Mouse (Mus musculus): Measurements from ENCODE around the gene Prlh.

The Prlh gene

DNA sequence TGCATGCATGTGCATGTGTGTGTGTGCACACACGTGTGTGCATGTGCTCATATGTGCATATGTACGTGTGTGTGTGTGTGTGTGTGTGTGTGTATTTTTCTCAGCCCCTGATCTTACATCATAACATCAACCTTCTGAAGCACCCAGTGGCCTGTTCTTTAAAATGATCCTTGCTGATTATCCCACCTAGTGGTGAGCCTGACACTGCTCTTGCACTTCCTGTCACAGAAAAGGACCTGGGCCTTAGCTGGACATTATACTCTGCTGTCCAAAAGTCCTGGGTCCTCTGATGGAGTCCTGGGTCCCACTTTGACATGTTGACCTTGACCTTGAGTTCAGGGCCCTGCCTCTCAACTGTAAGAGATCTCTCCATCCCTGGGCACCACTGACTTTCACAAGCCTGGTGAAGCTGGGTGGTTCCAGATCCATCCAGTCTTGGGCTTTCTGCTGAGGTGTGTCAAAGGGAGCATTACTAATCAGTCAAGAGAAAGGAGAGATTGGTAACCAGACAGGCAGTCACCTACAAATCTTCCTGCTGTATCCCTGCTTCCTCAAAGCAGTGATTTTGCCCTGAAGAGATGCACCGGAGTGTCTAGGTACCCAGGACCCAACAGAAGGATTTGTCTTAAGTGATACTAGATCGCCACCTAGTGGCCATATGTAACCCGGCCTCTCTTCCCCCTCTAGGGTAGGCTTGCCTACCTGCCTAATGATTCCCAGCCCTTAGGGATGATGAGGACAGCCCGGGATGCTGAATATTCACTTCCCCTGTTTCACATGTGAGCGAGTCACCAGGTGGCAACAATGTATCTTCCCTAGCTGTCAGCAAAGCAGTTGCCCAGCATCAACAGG is 3.6 kb downstream of the Prlh start:
- peak; percentile 90 for DNase-seq (ENCODE audit: low spot score)

DNA sequence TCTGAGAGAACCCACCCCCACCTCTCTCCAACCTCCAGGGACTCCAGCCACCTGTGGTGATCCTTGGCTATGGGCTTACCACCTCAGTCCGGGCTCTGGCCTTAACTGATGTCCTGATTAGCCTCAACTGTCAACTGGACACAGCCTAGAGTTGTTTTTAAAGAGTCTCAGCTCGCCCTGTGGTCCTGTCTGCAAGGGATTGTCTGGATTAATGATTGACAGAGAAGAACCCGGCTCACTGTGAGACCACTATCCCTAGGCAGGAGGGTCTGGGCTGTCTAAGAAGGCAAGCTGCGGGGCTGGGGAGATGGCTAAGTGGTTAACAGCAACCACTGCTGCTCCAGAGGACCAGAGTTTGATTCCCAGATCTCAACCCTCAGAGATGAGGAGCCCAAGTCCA is 9.6 kb downstream of the Prlh start:
- no peak for DNase-seq (ENCODE audit: low spot score)

DNA sequence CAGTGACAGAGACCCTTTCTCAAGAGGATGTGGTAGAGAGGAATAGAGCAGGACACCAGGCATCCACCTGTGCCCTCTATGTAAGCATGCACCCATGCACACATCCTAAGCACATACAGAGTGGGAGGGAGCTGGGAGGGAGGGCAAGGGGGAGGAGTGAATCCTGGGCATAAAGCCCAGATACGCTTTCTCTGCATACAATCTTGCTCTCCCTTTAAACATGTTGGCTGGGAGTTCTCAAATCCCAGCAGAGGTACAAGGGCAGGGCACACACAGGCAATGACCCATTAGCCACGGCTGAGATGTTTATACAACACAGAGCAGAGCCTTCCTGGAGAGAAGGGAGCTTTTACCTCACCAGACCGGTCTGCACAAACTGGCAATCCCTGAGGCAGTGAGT is 10.1 kb downstream of the Prlh start:
- DNase-seq (ENCODE audit: low spot score), result no peak

DNA sequence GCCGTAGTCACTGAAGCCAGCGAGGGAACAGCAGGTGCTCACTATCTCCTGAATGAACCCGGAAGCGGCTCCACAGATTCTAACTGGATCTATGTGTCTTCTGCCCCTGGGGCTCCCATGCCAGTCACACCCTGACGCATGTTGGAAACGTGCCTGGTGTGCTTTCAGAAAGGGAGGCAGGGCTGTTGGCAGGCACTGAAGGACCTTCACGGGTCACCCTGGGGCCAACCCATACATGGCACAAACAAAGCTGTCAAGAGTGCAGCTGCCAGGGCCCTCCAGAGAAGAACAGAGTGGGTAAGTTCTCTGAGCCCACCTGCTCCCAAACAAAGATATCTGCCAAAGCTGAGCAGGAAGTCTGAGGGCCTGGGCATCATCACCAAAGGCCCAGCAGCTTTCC is 14.7 kb downstream of the Prlh start:
- DNase-seq (ENCODE audit: low spot score), result no peak

DNA sequence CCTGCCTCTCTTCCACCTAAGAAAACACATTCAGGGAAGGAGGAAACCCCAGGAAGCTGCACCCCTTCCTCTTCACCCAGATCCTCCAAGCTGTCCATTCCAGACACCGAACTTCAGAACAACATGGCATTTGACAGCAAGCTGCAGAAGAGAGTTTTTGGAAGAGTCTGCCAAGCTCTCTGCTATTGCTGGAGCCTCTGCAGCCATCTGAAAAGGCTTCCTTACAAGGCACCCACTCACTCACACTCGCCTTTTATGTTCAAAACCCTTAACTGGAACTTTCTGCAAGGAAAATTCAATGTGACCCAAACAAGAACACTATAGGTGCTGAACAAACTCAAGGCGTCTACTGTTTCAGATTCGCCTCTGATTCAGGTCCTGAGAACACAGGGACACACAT is 15.7 kb downstream of the Prlh start:
- DNase-seq (ENCODE audit: low spot score), result no peak

DNA sequence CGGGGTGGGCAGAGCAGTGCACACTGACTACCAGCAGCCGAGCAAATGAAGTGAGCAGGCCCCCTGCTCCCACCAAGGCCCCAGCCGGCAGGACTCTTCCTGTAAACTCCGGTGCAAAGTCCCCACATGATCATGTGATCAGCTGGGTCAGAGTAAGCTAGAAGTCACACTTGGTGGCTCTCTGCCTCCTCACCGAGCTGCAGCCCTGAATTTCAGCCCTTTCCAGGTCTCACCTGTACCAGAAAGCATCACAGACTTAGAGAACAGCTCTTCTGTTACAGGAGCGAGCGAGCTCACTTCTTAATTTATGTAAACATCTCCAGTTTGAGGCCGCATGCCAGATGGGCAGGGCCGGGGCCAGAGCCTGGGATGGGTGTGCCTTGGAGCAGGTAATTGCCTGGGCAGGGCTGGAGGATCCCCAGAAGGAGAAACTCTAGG is 16.5 kb downstream of the Prlh start, which contains the start of gene Rab17:
Rab17 (minus strand) TSS at position 315 of the 438 bp plus-strand sequence.
- DNase-seq (ENCODE audit: low spot score), result no peak

DNA sequence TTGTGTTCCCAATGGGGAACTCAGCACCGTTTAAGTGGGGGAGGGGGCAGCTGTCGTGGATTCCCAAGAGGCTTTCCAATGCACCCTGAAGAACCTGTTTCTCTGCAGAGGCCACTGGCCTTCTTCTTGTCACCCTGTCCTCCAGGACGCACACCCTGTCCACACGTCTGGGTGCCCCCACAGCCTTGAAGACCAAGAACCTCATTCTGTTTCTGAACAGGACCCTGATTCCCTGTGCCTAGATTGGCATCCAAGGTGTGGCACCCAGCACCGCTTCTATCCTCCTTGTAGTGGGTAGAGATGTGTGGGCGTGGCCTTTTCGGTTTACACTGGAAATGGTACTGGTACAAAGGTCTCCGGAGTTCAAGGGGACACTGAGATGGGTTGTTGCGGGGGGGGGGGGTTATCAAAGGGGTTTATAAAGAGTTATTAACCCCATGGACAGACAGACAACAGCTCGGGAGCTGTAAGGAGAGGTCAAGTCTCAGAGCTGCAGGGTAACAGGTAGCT is 17.0 kb downstream of the Prlh start:
- DNase-seq (ENCODE audit: low spot score), result no peak

DNA sequence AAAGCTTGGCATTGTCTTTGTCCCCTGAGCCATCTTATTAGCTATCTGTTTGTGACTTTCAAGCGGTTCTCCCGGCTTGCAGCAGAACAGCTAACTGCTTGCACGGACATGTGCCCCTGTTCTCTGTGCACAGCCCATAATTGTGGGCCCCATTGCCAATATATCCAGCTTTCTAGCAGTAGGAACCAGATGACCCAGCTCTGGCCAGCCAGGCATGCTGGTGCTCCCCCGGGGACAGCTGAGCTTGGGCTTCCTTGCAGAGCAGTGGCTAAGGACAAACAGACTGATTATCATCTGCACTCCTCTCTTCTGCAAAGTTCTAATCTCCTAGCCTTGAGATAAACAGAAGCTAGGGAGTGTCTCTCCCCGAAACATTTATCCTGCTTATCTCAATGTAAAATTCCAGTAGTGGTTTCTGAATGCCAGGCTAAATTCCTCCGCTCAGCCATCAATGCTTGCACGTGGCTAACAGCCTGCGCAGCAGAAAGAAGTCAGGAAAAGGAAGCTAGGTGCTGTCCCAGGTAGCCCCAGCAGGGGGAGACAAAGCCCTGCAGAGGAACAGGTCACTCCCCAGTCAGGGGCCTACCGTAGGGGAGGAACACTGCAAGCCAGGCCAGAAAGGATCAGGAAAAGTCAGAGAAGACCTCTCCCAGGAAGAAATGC is 20.1 kb downstream of the Prlh start:
- peak; percentile 98 for DNase-seq (ENCODE audit: low spot score)

DNA sequence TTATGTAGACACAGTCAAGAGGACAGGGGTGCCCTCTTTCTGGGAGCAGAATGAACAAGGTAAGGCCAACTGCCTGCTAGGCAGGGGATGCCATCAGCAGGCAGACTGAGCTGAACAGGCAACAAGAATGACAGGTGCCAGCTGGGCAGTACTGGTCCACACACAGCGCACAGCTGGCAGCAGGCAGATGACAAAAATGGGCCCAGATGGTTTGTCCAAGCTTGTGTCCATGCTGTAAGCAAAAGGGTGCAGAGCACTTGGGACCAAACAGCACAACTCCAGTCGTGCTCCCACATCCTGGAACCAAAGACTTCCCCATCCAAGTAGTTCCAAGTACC is 20.6 kb downstream of the Prlh start:
- DNase-seq (ENCODE audit: low spot score), result no peak

DNA sequence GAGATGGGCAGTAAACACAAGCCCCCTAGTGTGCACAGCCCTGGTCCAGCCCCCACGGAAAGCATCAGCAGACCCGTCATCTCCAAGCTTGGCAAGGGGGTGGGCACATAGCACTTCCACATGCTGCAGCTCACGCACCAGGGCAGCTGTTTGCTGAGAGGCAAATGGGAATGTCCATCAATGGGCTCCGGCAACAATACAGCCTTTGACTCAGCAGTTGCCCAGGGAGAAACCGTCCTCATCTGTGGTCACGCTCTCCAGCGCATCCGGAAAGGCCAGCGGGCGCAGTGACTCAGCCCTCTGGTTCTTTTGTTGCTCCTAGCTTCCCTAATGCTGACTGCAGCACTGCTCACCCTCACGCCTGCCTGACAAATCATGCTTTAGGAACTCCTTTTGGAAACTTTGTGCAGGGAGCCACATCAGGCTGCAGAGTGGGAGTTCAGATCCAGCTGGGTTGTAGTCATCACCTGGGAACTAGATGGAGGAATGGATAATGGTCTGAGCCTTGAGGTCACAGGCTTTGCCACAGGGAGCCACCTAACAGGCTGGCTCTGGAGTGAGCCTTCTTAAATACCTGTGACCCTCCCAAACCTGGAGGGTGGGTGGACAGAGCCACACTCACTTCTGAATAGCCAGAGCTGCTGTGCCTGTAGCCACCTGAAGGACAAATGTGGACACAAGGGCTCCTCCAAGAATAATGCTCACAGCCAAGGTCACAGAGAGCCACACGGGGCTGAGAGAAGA is 22.2 kb downstream of the Prlh start:
- peak; percentile 77 for DNase-seq (ENCODE audit: low spot score)

DNA sequence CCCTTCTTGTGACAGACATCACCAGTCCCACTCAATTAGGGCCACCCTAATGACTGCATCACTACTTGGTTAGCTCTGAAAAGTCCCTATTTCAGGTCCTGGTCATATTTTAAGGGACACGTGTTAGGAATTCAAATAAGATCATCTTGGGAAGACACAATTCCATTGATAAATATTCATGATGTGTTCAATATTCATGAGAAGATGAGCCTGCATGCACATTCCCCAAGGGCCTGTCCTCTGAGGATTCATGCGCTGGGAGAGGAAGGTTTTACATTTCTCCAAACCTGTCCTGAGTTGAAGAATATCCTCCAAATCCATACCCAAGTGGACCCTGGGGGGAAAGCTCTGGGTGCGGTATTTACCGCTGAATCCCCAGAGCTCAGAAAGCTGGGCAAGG is 23.1 kb downstream of the Prlh start:
- DNase-seq (ENCODE audit: low spot score), result no peak

DNA sequence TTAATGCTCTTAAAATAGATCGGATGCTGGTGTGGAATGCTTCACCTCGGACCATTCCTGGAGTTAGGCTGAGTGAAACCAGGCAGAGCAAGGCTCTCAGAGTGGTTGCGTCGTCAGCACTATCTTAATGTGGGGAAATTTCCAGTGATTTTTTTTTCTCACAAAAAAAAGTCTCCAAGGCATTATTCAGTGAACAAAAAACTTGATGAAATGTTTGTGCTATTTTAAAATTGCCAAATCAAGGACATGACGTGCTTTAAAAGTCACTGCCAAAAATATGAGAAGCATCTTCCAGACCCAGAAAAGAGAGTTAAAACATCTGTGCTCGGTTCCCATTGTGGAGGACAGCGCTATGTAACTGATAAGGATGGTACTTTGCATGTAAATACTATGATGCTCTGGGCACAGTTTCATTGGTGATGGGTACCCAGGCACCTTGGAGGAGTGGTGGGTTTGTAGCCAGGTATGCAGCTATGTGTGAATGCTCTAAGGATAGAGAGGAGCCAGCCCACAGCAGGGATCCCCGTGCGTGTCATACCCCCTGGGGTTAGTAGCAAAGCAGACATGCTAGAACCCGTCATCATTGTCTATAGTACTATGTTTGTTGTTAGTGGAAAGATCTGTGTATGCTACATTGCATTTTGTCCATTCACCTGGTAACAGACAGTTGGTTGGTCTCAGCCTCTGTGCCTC is 27.9 kb downstream of the Prlh start:
- no peak for DNase-seq (ENCODE audit: low spot score)

DNA sequence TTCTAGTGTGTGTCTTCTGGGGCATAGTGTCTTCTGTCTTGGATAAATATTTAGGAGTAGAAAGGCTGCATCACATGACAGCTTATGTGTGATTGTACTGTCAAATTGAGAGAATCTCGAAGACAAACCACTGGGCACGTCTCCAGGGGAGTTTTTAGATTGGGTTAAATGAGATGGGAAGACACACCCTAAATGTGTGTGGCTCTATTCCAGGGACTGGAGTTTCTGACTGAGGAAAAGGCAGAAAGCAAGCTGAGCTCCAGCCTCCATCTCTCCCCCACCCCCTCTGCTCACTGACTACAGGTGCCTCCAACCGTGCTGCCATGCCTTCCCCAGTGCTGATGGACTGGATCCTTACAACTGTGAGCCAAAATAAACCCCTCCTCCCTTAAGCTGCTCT is 28.4 kb downstream of the Prlh start:
- no peak for DNase-seq (ENCODE audit: low spot score)

DNA sequence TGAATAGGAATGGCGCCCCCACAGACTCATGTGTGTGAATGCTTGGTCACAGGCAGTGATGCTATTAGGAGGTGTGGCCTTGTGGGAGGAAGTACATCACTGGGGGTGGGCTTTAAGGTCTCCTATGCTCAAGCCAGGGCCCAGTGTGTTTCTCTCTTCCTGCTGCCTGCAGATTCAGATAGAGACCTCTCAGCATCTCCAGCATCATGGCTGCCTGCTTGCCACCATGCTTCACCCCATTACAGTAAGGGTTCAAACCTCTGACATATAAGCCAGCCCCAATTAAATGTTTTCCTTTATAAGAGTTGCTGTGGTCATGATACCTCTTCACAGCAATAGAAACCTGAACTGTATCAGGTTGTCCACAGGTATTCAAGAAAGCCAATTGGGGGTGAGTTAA is 43.0 kb downstream of the Prlh start:
- no peak for DNase-seq (ENCODE audit: low spot score)

DNA sequence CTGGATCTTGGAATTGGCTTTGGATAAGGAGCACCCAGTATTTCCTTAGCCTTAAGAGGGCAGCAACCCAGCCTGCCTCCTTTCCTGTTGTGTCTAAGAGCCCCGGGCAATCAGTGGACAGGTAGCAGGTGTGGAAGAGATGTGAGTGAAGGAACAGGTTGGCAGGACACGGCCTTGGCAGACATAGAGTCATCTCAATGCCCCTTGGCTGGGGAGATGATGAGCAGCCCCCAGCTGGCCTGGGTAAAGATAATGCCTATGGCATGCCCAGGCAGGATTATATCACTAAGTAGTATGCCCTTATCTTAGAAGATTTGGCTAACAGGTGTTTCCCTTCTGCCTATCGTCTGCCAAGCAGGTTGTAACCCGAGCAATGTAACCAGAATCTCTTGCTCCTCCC is 44.2 kb downstream of the Prlh start:
- DNase-seq (ENCODE audit: low spot score), result no peak

DNA sequence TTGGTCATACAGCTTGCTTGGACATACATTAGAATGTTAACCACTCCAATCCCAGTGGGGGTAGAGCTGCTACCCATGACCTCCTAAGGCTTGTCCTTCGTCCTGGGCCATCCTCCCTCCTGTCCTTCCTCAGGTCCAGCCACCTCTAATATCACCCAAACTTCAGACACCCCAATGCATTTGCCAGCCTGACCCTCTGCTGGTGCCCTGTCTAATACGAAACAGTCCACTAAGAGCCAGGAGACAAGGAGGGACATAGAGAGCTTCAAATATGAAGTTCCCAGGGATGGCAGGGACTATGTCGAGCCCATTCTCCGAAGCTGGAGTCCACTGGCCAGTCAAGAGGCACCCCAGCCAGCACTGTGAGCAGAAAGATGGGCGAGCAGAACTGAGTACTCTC is 44.7 kb downstream of the Prlh start:
- no peak for DNase-seq (ENCODE audit: low spot score)

DNA sequence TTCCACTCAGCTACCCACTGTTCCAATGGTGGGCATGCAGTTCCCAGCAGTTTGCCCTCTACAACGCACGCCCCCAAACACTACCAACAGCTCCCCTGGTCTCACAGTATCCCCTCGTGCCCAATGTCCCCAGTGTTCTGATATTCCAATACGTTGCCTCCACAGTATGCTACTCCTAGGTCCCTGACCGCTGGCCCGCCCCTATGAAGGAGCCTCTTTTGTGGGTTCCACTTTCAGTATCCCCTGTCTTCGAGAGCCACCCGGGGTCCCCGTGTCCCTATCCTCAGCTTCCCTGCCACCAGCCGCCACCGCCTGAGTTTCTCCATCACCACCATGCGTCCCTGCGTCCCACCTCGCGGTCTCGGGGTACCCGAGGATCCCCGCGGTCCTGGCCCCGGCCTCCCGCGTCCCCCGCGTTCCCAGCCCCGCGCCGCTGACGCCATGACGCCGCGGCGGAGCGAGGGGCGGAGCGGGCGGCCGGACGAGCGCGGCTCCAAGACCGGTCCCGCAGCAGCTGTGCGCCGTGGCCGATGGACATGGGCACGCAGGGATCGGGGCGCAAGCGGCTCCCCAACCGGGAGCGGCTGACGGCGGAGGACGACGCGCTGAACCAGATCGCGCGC is 45.5 kb downstream of the Prlh start, which contains the start of gene Lrrfip1:
Lrrfip1 (plus strand) TSS at position 470 of the 623 bp plus-strand sequence.
- peak; percentile 68 for DNase-seq (ENCODE audit: low spot score)

DNA sequence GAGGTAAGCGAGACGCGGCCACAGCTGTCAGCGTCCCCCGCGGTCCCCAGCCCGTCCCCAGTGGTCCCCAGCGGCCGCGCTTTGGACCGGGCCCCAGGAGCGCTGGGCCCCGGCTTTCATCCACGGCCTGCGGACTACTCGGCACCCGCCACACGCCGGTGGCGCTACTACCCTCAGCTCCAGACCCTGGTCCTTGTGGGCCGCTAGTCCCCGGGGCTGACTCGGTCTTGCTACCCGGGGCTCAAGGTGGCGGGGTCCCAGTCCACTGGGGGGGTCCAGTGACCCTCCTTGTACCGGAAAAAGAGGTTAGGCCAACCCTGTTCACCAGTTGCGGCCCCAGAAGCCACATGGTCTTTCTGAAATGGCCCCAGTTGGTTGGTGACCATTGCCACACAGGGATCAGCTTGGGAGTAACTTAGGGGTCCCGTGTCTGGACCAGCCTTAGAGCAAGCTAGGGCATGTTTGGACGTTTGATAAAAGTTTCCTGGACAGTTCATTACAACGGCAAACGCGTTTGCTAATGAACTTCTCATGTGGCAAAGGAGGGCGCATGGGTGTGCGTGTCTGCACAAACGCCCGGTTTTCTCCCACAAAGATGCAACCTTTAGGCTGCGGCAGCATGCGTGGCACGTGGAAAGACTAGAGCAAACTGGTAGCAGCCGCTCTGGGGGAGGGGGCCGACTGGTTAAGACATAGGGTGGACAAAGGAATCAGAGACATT is 46.1 kb downstream of the Prlh start:
- peak; percentile 44 for DNase-seq (ENCODE audit: low spot score)

DNA sequence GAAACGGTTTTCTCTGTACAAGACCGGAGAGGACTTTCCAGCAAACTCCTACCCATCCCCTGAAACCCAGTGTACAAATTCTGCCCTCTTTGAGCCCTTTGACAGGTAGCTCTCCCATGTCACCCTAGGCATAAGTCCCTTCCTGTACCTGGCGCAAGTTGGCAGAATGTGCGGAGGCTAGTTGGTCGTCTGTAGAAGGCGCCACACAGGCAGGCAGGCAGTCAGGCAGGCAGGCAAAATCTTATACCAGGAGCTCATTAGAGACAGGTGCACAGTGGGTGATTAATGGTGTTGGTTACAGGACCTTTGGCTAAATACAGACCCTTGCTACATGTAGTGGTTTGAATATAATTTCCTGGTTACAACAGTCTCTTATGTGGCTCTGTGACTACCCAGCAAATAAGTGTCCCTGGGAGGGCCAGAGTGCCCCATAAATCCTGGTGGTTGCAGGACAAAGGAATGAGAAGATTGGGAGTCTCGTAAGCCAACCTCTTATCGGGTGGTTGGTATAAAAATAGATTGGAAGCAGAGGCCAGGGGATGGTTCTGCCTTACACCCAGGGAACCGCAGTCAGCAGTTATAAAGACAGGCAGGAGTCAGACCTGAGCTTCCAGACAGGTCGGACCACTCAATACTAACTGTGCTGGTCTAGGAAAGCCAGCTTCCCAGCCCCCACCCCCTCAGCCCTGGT is 47.1 kb downstream of the Prlh start:
- no peak for DNase-seq (ENCODE audit: low spot score)

DNA sequence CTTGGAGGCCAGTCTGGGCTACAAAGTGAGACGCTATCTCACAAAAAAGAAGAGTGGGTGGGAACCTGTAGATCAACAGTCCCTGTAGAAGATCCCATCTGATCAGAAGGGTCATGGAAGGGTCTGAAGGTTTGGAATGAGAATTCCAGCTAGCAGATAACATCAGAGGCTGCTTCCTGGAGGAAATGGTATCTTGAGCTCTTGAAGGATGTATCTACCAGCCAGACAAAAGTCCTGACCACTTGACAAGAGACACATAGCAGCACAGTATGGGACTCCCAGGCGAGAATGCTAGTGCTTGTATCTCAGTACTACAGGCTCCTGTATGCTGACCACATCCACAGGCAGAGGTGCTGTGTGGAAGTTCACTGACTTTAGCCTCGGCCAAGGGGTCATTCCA is 48.2 kb downstream of the Prlh start:
- DNase-seq (ENCODE audit: low spot score), result no peak
